Mouse (Mus musculus): ENCODE measurements at regions not wholly inside any gene's neighbourhood (a gene's known extent, or its start where the extent isn't known, plus 50 kb on each side); places are given as distances from the start of the nearest gene placed in this dataset.

GRCm38 (mm10) chr7:128979904-128980303 is 235.2 kb downstream of the Sec23ip start:
- no peak for TF ChIP-seq CTCF (IDR thresholded peaks at IDR 0.05; ENCODE audit: low read depth, low read length)
- no peak for TF ChIP-seq EP300 (IDR thresholded peaks at IDR 0.05; ENCODE audit: insufficient read depth, low read depth, low read length)
